Mouse (Mus musculus): ENCODE measurements around the gene Arsb.
A peak's percentile ranks its signal among the peaks of the same experiment; 100 is the strongest.

Arsb gene

GRCm38 (mm10) chr13:93771588-93772278, at the start of gene Arsb:
Gene Arsb (plus strand): TSS chr13:93771630.
- DNase-seq: peak; percentile 88 to 89

- no peak for DNase-seq
Observed at GRCm38 (mm10) chr13:93721916-93722315, 49.5 kb upstream of the Arsb start.

- no peak for DNase-seq
Observed at GRCm38 (mm10) chr13:93723455-93723854, 48.0 kb upstream of the Arsb start.

DNA sequence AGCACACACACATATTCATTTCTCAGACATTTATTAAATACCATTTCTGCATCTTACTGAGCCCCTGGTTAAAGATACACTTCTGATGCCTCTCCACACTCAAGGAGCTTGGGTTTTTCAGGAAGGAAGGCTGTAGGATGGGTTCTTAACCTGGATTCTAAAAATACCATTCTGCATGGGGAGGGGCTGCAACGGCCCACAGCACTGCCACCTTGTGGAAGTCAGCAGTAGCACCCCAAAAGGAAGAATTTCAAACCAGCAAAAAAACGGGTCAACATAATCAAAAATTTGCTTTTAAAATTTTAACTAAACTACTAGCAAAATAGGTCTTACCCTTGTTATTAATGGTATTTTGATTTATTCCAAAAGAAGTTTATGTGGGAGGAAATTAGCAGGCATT, 47.2 kb upstream of the Arsb start:
- DNase-seq: peak; percentile 22 to 30

- no peak for DNase-seq
Observed at GRCm38 (mm10) chr13:93735131-93735636, 36.2 kb upstream of the Arsb start.

DNA sequence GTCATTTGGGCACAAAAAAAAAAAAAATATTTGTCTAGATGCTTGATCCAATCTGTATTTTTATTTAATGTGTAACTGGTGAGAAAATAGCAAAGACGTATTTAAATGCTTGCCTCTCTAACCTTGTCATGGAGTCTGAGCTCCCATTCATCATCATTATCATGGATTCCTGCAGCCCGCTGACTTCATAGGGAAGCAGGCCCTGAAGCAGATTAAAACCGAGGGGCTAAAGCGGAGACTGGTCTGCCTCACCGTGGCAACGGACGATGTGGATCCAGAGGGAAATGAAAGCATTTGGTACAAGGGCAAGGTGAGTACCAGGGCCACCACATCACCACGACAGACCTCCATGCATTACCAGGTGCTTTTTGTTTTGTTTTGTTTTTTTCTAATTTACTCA, 27.3 kb upstream of the Arsb start:
- no peak for DNase-seq

DNA sequence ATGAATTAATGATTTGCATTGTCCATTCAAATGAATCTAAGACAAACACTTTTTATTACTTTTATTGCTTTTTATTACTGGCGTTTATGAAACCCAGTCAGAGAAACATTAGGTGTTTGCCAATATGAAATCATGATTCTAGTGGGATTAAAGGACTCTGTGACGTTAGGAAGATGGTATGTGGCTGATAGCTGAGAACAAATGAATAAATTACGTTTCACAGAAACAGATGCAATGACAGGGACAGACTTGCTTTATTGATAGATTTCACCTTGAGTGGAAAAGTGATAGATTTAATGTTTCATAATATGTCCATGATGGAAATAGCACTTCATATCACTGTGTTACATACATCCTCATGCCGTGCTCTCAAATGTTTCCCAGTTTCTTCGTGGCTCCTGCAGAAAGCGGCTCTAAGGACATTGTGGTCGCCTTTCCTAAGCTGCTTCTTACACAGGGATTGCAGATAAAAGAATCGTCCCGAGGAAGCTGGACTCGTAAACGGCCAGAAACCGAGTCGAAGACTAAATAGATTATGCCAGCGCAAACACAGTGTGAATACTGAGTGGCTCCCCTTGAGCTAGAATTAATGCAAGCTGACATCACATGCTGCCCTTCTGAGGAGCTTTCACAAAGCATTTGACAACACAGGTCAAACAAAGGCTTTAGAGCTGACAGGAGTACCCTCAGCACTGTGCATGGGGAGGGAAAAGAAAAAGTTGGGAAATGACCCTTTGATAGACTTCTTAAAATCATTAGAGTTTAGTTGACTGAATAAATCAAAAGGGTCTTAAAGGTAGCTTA, 18.6 kb upstream of the Arsb start:
- no peak for DNase-seq

GRCm38 (mm10) chr13:93755084-93755483, 16.3 kb upstream of the Arsb start:
- DNase-seq: no peak

GRCm38 (mm10) chr13:93756674-93757073, 14.8 kb upstream of the Arsb start:
- no peak for DNase-seq

DNA sequence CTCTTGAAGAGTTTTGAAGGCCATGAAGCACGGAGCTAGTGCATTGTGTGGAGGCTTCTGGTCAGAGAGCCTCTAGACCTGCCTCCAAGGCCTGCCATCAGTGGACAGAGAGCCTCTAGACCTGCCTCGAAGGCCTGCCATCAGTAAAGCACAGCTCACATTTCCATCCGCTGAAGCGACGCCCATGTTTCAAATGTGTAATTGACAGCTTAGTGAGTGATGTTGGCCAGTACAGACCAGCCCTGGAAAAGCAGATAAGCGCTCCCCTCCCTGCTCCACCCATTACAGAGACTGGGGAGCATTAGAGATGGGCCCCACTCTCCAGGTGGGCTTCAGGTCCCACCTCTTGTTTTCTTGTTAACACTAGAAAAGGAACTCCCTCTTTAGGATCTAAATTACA, 13.9 kb upstream of the Arsb start:
- no peak for DNase-seq

- no peak for DNase-seq
Observed at GRCm38 (mm10) chr13:93758149-93758898, 13.1 kb upstream of the Arsb start.

- DNase-seq: no peak
Observed at GRCm38 (mm10) chr13:93761831-93762230, 9.6 kb upstream of the Arsb start.

GRCm38 (mm10) chr13:93762879-93763278, 8.6 kb upstream of the Arsb start:
- no peak for DNase-seq

DNA sequence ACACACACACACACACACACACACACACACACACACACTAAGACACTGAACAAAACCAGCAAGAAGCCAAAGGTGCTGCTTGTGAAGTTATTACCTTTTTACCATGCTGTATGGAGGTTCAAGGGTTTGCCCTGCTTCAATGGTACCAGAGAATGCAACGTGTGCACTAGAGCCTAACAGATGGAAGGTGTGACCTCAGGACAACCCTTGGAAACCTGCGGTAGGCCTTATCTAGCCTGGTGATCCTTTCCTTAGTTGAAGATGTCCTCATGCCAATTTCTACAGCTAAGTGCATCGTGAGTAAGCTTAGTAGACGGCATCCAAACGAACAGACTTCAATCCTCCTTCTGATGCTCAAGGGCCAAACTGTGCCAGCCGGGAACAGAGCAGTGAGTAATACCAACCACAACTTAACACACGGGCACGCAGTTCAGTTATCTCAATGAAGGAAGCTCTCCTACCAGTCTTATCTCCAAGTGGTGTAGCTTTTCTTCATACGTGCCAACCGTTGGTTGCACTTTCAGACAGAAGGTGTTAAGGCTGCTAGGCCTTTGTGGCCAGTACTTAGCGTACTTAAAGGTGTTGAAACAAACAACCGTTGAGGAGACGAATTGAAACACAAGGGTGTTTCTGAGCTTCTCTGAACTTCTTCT, 7.0 kb upstream of the Arsb start:
- DNase-seq: no peak

DNA sequence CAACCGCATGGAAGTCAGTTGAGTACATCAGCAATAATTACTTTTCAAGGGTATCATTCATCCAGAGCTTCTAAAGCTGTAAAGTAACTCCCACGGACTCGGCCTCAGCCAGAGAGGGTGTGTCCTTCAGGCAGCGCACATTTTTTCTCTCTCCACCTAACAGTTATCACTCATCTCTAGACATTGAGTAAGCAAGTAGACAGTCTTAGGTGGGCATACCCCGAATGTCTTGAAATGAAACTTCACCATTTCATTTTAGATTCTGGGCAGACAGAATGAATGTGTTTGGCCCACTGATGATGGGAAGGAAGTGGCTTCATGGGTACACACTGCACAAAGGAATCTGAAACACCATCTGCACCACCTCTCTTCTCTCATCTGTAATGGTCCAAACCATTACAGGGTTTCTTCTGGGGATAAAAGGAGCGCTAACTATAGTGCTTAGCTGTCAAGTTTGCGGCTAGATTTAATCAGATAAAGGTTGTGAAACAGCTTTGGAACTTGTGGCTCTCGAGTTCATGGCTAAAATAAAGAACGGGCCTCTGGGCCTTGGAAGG, 321 bp upstream of the Arsb start:
- no peak for DNase-seq

DNA sequence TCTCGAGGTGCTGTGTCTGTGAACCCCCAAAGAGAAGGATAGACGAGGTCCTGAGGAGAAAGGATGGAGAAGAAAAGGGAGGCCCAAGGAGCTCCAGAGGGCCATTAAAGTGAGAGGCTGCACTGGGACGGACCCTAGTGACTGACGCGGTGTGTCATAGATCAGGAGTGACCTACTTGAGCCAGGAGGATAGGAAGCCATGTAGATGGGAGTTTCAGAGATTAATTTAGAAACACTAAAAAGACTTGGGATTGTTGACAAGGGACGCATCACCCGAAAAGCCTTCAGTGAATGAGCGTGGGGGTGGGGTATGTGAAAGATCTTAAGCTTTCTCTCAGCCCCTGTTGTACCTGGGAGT, 828 bp downstream of the Arsb start:
- no peak for DNase-seq

- DNase-seq: no peak
Observed at GRCm38 (mm10) chr13:93772861-93773260, 1.4 kb downstream of the Arsb start.

GRCm38 (mm10) chr13:93773704-93774315, 2.4 kb downstream of the Arsb start:
- no peak for DNase-seq

DNA sequence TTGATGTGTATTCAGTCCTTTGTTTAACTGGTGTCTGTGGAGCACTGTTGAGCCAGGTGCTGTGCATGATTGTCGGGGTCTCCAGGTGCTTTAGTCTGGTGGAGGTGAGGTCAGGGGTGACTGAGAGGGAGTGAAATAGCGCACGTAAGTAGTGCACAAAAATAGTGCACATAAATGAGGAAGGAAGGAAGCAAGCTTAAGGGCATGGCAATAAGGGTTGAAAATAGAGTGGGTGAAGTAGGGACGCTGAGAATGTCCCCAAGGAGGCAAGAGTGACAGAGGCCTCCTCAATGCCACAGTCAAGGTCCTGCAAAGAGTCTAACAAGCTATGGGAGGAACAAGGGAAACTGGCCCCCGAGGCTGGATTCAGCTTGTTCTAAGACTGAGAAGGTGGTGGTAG, 11.4 kb downstream of the Arsb start:
- DNase-seq: no peak

GRCm38 (mm10) chr13:93785329-93785728, 13.9 kb downstream of the Arsb start:
- DNase-seq: peak in 1 of 2 experiments; percentile 23

GRCm38 (mm10) chr13:93786051-93786450, 14.6 kb downstream of the Arsb start:
- peak in 1 of 2 experiments; percentile 23 for DNase-seq

- DNase-seq: peak; percentile 47 to 55
Observed at GRCm38 (mm10) chr13:93787647-93788046, 16.2 kb downstream of the Arsb start.

Measured in cerebellum, postnatal 36 days (tissue).